Mouse (Mus musculus): ENCODE results near the gene Btbd10. TPM values are rescaled to one million over a fixed set of nuclear protein-coding genes. Genes with fewer than 3 reads are reported as not detected.

Gene Btbd10
- polyA plus RNA-seq, 1 experiment from 2014 or later = 6.0 TPM

- no peak overlapping the region for H3K4me3 ChIP-seq (ENCODE audit: low read depth, low read length)
- H3K9me3 ChIP-seq (replicated peaks; ENCODE audit: control insufficient read depth, low read length) = no peaks in the 10 kb centered on the region
- no peak overlapping the region for H3K9ac ChIP-seq (ENCODE audit: low read depth, low read length)
- no peak overlapping the region for H3K27ac ChIP-seq (ENCODE audit: low read length)
- WGBS (ENCODE audit: insufficient replicate concordance) = 32% methylated on average over 2 of the region's 2 CpGs
- H3K4me1 ChIP-seq (ENCODE audit: control insufficient read depth, low read depth, low read length) = no peaks in the 10 kb centered on the region
- peaks cover 2% of the 10 kb centered on the region; the same call in 1 of the 2 replicates for H3K36me3 ChIP-seq (ENCODE audit: control insufficient read depth, insufficient read depth)
- ATAC-seq (ENCODE audit: low read depth) = no peak
- no peaks in the 10 kb centered on the region for H3K27me3 ChIP-seq (ENCODE audit: control insufficient read depth, insufficient read depth, low read depth, low read length)
- H3K4me2 ChIP-seq (ENCODE audit: low read depth, low read length) = no peak overlapping the region
Measured at GRCm38 (mm10) chr7:113311784-113312183, 57.4 kb downstream of the Btbd10 start.

- no peaks in the 10 kb centered on the region for H3K4me1 ChIP-seq (ENCODE audit: control insufficient read depth, low read depth, low read length)
- 80% methylated on average over 3 of the region's 3 CpGs for WGBS (ENCODE audit: insufficient replicate concordance)
- no peak overlapping the region for H3K27ac ChIP-seq (ENCODE audit: low read length)
- H3K9me3 ChIP-seq (replicated peaks; ENCODE audit: control insufficient read depth, low read length) = no peaks in the 10 kb centered on the region
- no peak overlapping the region for H3K4me3 ChIP-seq (ENCODE audit: low read depth, low read length)
- no peaks in the 10 kb centered on the region for H3K27me3 ChIP-seq (ENCODE audit: control insufficient read depth, insufficient read depth, low read depth, low read length)
- H3K9ac ChIP-seq (ENCODE audit: low read depth, low read length) = no peak overlapping the region
- H3K36me3 ChIP-seq (ENCODE audit: control insufficient read depth, insufficient read depth) = peaks cover 2% of the 10 kb centered on the region; the same call in 1 of the 2 replicates
- no peak overlapping the region for H3K4me2 ChIP-seq (ENCODE audit: low read depth, low read length)
- ATAC-seq (ENCODE audit: low read depth) = no peak
Measured at GRCm38 (mm10) chr7:113310136-113310535, 59.1 kb downstream of the Btbd10 start.

GRCm38 (mm10) chr7:113297813-113298212 is 71.4 kb downstream of the Btbd10 start:
- peaks cover 14% of the 10 kb centered on the region for H3K4me1 ChIP-seq (ENCODE audit: control insufficient read depth, low read depth, low read length)

GRCm38 (mm10) chr7:113295077-113295890 is 73.9 kb downstream of the Btbd10 start:
- H3K27ac ChIP-seq (ENCODE audit: low read length) = peak overlapping the region; percentile 61
- 3% methylated on average over 17 of the region's 17 CpGs for WGBS (ENCODE audit: insufficient replicate concordance)
- peak overlapping the region; percentile 63 for H3K4me2 ChIP-seq (ENCODE audit: low read depth, low read length)

More at GRCm38 (mm10) chr7:113297813-113298212, 71.4 kb downstream of the Btbd10 start:
- WGBS (ENCODE audit: insufficient replicate concordance) = 60% methylated on average over 4 of the region's 4 CpGs
- H3K27me3 ChIP-seq (ENCODE audit: control insufficient read depth, insufficient read depth, low read depth, low read length) = no peaks in the 10 kb centered on the region
- ATAC-seq (ENCODE audit: low read depth) = no peak
- H3K9me3 ChIP-seq (replicated peaks; ENCODE audit: control insufficient read depth, low read length) = no peaks in the 10 kb centered on the region
- no peak overlapping the region for H3K27ac ChIP-seq (ENCODE audit: low read length)
- H3K4me2 ChIP-seq (ENCODE audit: low read depth, low read length) = no peak overlapping the region
- no peak overlapping the region for H3K4me3 ChIP-seq (ENCODE audit: low read depth, low read length)
- peaks cover 10% of the 10 kb centered on the region for H3K36me3 ChIP-seq (ENCODE audit: control insufficient read depth, insufficient read depth)
- H3K9ac ChIP-seq (ENCODE audit: low read depth, low read length) = no peak overlapping the region

GRCm38 (mm10) chr7:113294598-113294997 is 74.6 kb downstream of the Btbd10 start:
- Histone ChIP-seq H3K4me3 (ENCODE audit: low read depth, low read length) (no peak overlapping the region), H3K4me2 (ENCODE audit: low read depth, low read length) (no peak overlapping the region)
- ATAC-seq (ENCODE audit: low read depth) = peak; percentile 43; the same call in 1 of the 2 replicates

More at GRCm38 (mm10) chr7:113295077-113295890, 73.9 kb downstream of the Btbd10 start:
- H3K4me1 ChIP-seq (ENCODE audit: control insufficient read depth, low read depth, low read length) = peaks cover 14% of the 10 kb centered on the region
- H3K36me3 ChIP-seq (ENCODE audit: control insufficient read depth, insufficient read depth) = peaks cover 5% of the 10 kb centered on the region
- peak; percentile 59 for ATAC-seq (ENCODE audit: low read depth)
- H3K27me3 ChIP-seq (ENCODE audit: control insufficient read depth, insufficient read depth, low read depth, low read length) = no peaks in the 10 kb centered on the region
- H3K4me3 ChIP-seq (ENCODE audit: low read depth, low read length) = peak overlapping the region; percentile 55
- H3K9ac ChIP-seq (ENCODE audit: low read depth, low read length) = peak overlapping the region; percentile 58
- no peaks in the 10 kb centered on the region for H3K9me3 ChIP-seq (replicated peaks; ENCODE audit: control insufficient read depth, low read length)

GRCm38 (mm10) chr7:113292193-113292592 is 77.0 kb downstream of the Btbd10 start:
- no peaks in the 10 kb centered on the region for H3K9me3 ChIP-seq (replicated peaks; ENCODE audit: control insufficient read depth, low read length)

More at GRCm38 (mm10) chr7:113294598-113294997, 74.6 kb downstream of the Btbd10 start:
- H3K9ac ChIP-seq (ENCODE audit: low read depth, low read length) = no peak overlapping the region
- H3K4me1 ChIP-seq (ENCODE audit: control insufficient read depth, low read depth, low read length) = peaks cover 14% of the 10 kb centered on the region
- 27% methylated on average over 6 of the region's 6 CpGs for WGBS (ENCODE audit: insufficient replicate concordance)
- no peaks in the 10 kb centered on the region for H3K27me3 ChIP-seq (ENCODE audit: control insufficient read depth, insufficient read depth, low read depth, low read length)
- H3K27ac ChIP-seq (ENCODE audit: low read length) = no peak overlapping the region; the same call in 1 of the 2 replicates
- no peaks in the 10 kb centered on the region for H3K9me3 ChIP-seq (replicated peaks; ENCODE audit: control insufficient read depth, low read length)
- peaks cover 5% of the 10 kb centered on the region for H3K36me3 ChIP-seq (ENCODE audit: control insufficient read depth, insufficient read depth)

GRCm38 (mm10) chr7:113291741-113292140 is 77.5 kb downstream of the Btbd10 start:
- no peaks in the 10 kb centered on the region for H3K27me3 ChIP-seq (ENCODE audit: control insufficient read depth, insufficient read depth, low read depth, low read length)
- H3K9ac ChIP-seq (ENCODE audit: low read depth, low read length) = no peak overlapping the region
- ATAC-seq (ENCODE audit: low read depth) = no peak
- 59% methylated on average over 5 of the region's 5 CpGs for WGBS (ENCODE audit: insufficient replicate concordance)
- no peaks in the 10 kb centered on the region for H3K36me3 ChIP-seq (ENCODE audit: control insufficient read depth, insufficient read depth)
- H3K4me2 ChIP-seq (ENCODE audit: low read depth, low read length) = no peak overlapping the region
- peaks cover 14% of the 10 kb centered on the region for H3K4me1 ChIP-seq (ENCODE audit: control insufficient read depth, low read depth, low read length)
- H3K9me3 ChIP-seq (replicated peaks; ENCODE audit: control insufficient read depth, low read length) = no peaks in the 10 kb centered on the region
- no peak overlapping the region for H3K27ac ChIP-seq (ENCODE audit: low read length)
- no peak overlapping the region for H3K4me3 ChIP-seq (ENCODE audit: low read depth, low read length)

More at GRCm38 (mm10) chr7:113292193-113292592, 77.0 kb downstream of the Btbd10 start:
- peaks cover 14% of the 10 kb centered on the region for H3K4me1 ChIP-seq (ENCODE audit: control insufficient read depth, low read depth, low read length)
- no peak overlapping the region for H3K4me2 ChIP-seq (ENCODE audit: low read depth, low read length)
- peak; percentile 64 for ATAC-seq (ENCODE audit: low read depth)
- WGBS (ENCODE audit: insufficient replicate concordance) = 40% methylated on average over 4 of the region's 4 CpGs
- H3K9ac ChIP-seq (ENCODE audit: low read depth, low read length) = no peak overlapping the region
- no peak overlapping the region for H3K27ac ChIP-seq (ENCODE audit: low read length)
- H3K27me3 ChIP-seq (ENCODE audit: control insufficient read depth, insufficient read depth, low read depth, low read length) = no peaks in the 10 kb centered on the region
- H3K36me3 ChIP-seq (ENCODE audit: control insufficient read depth, insufficient read depth) = no peaks in the 10 kb centered on the region
- no peak overlapping the region for H3K4me3 ChIP-seq (ENCODE audit: low read depth, low read length)

GRCm38 (mm10) chr7:113289211-113289610 is 80.0 kb downstream of the Btbd10 start:
- Histone ChIP-seq H3K4me2 (ENCODE audit: low read depth, low read length) (no peak overlapping the region), H3K9me3 (replicated peaks; ENCODE audit: control insufficient read depth, low read length) (no peaks in the 10 kb centered on the region), H3K9ac (ENCODE audit: low read depth, low read length) (no peak overlapping the region), H3K27ac (ENCODE audit: low read length) (no peak overlapping the region), H3K4me1 (ENCODE audit: control insufficient read depth, low read depth, low read length) (peaks cover 2% of the 10 kb centered on the region; the same call in 1 of the 2 replicates), H3K27me3 (ENCODE audit: control insufficient read depth, insufficient read depth, low read depth, low read length) (no peaks in the 10 kb centered on the region), H3K36me3 (ENCODE audit: control insufficient read depth, insufficient read depth) (peaks cover under 1% of the 10 kb centered on the region; the same call in 1 of the 2 replicates), H3K4me3 (ENCODE audit: low read depth, low read length) (no peak overlapping the region)
- ATAC-seq (ENCODE audit: low read depth) = no peak
- 52% methylated on average over 1 of the region's 1 CpGs for WGBS (ENCODE audit: insufficient replicate concordance)

GRCm38 (mm10) chr7:113285405-113285804 is 83.8 kb downstream of the Btbd10 start:
- H3K27ac ChIP-seq (ENCODE audit: low read length) = no peak overlapping the region
- no peak overlapping the region for H3K4me2 ChIP-seq (ENCODE audit: low read depth, low read length)
- no peaks in the 10 kb centered on the region for H3K4me1 ChIP-seq (ENCODE audit: control insufficient read depth, low read depth, low read length)
- WGBS (ENCODE audit: insufficient replicate concordance) = 56% methylated on average over 2 of the region's 2 CpGs
- no peak overlapping the region for H3K4me3 ChIP-seq (ENCODE audit: low read depth, low read length)
- H3K27me3 ChIP-seq (ENCODE audit: control insufficient read depth, insufficient read depth, low read depth, low read length) = no peaks in the 10 kb centered on the region
- H3K36me3 ChIP-seq (ENCODE audit: control insufficient read depth, insufficient read depth) = peaks cover 2% of the 10 kb centered on the region; the same call in 1 of the 2 replicates
- no peaks in the 10 kb centered on the region for H3K9me3 ChIP-seq (replicated peaks; ENCODE audit: control insufficient read depth, low read length)
- no peak overlapping the region for H3K9ac ChIP-seq (ENCODE audit: low read depth, low read length)
- no peak for ATAC-seq (ENCODE audit: low read depth)

All from liver, embryonic 16.5 days (tissue).